Mouse (Mus musculus): ENCODE results near the gene D430041D05Rik. TPM values are rescaled to one million over a fixed set of nuclear protein-coding genes. Genes with fewer than 3 reads are reported as not detected.

D430041D05Rik gene
- polyA plus RNA-seq, 1 experiment from 2014 or later: 0.25 TPM

- 59% methylated on average over 17 of the region's 17 CpGs for WGBS
- no peak overlapping the region for H3K9ac ChIP-seq
- H3K4me3 ChIP-seq (replicated peaks): no peak overlapping the region
- ATAC-seq: peak; percentile 20; the same call in 1 of the 2 replicates
- H3K9me3 ChIP-seq: no peaks in the 10 kb centered on the region
- peak overlapping the region; percentile 4; the same call in 1 of the 2 replicates for H3K4me2 ChIP-seq (replicated peaks)
- no peaks in the 10 kb centered on the region for H3K27me3 ChIP-seq (replicated peaks)
- peaks cover 14% of the 10 kb centered on the region for H3K4me1 ChIP-seq (replicated peaks)
- H3K36me3 ChIP-seq: no peaks in the 10 kb centered on the region
- H3K27ac ChIP-seq: peak overlapping the region; percentile 55; the same call in 1 of the 2 replicates
These were observed 234.4 kb downstream of the D430041D05Rik start for GRCm38 (mm10) chr2:104176166-104176978.

GRCm38 (mm10) chr2:104175476-104176165, 235.2 kb downstream of the D430041D05Rik start:
- Histone ChIP-seq H3K27me3 (replicated peaks) (no peaks in the 10 kb centered on the region), H3K36me3 (no peaks in the 10 kb centered on the region), H3K4me1 (replicated peaks) (peaks cover 14% of the 10 kb centered on the region), H3K4me3 (replicated peaks) (no peak overlapping the region), H3K4me2 (replicated peaks) (no peak overlapping the region), H3K9me3 (no peaks in the 10 kb centered on the region), H3K27ac (no peak overlapping the region), H3K9ac (no peak overlapping the region)
- ATAC-seq: no peak
- 87% methylated on average over 9 of the region's 9 CpGs for WGBS

GRCm38 (mm10) chr2:104173431-104173830, 237.4 kb downstream of the D430041D05Rik start:
- no peaks in the 10 kb centered on the region for H3K36me3 ChIP-seq
- ATAC-seq: no peak
- peaks cover 14% of the 10 kb centered on the region for H3K4me1 ChIP-seq (replicated peaks)
- no peak overlapping the region for H3K4me2 ChIP-seq (replicated peaks)
- H3K9ac ChIP-seq: no peak overlapping the region
- H3K4me3 ChIP-seq (replicated peaks): no peak overlapping the region
- no peaks in the 10 kb centered on the region for H3K27me3 ChIP-seq (replicated peaks)
- H3K9me3 ChIP-seq: no peaks in the 10 kb centered on the region
- H3K27ac ChIP-seq: no peak overlapping the region
- WGBS: 89% methylated on average over 3 of the region's 3 CpGs

GRCm38 (mm10) chr2:104172695-104173348, 238.0 kb downstream of the D430041D05Rik start:
- peaks cover 14% of the 10 kb centered on the region for H3K4me1 ChIP-seq (replicated peaks)
- H3K4me3 ChIP-seq (replicated peaks): no peak overlapping the region
- 56% methylated on average over 11 of the region's 11 CpGs for WGBS
- no peaks in the 10 kb centered on the region for H3K27me3 ChIP-seq (replicated peaks)
- ATAC-seq: no peak
- H3K4me2 ChIP-seq (replicated peaks): no peak overlapping the region
- H3K36me3 ChIP-seq: no peaks in the 10 kb centered on the region
- H3K9me3 ChIP-seq: no peaks in the 10 kb centered on the region
- H3K27ac ChIP-seq: no peak overlapping the region
- no peak overlapping the region for H3K9ac ChIP-seq

- H3K36me3 ChIP-seq: no peaks in the 10 kb centered on the region
- H3K4me1 ChIP-seq (replicated peaks): no peaks in the 10 kb centered on the region
- H3K27me3 ChIP-seq (replicated peaks): no peaks in the 10 kb centered on the region
- 88% methylated on average over 17 of the region's 17 CpGs for WGBS
- no peak overlapping the region for H3K9ac ChIP-seq
- ATAC-seq: no peak
- H3K9me3 ChIP-seq: no peaks in the 10 kb centered on the region
- no peak overlapping the region for H3K27ac ChIP-seq
- H3K4me2 ChIP-seq (replicated peaks): no peak overlapping the region
- H3K4me3 ChIP-seq (replicated peaks): no peak overlapping the region
These were observed 242.5 kb downstream of the D430041D05Rik start for GRCm38 (mm10) chr2:104168186-104168896.

- H3K36me3 ChIP-seq: no peaks in the 10 kb centered on the region
- H3K27ac ChIP-seq: no peak overlapping the region
- H3K27me3 ChIP-seq (replicated peaks): no peaks in the 10 kb centered on the region
- no peak overlapping the region for H3K9ac ChIP-seq
- H3K4me3 ChIP-seq (replicated peaks): no peak overlapping the region
- no peaks in the 10 kb centered on the region for H3K9me3 ChIP-seq
- 93% methylated on average over 23 of the region's 23 CpGs for WGBS
- ATAC-seq: no peak
- no peaks in the 10 kb centered on the region for H3K4me1 ChIP-seq (replicated peaks)
- H3K4me2 ChIP-seq (replicated peaks): no peak overlapping the region
These were observed 243.0 kb downstream of the D430041D05Rik start for GRCm38 (mm10) chr2:104167765-104168164.

- Histone ChIP-seq H3K27ac (no peak overlapping the region), H3K36me3 (no peaks in the 10 kb centered on the region), H3K4me1 (replicated peaks) (no peaks in the 10 kb centered on the region), H3K4me2 (replicated peaks) (no peak overlapping the region), H3K9ac (no peak overlapping the region), H3K9me3 (no peaks in the 10 kb centered on the region), H3K27me3 (replicated peaks) (no peaks in the 10 kb centered on the region), H3K4me3 (replicated peaks) (no peak overlapping the region)
- 71% methylated on average over 2 of the region's 2 CpGs for WGBS
- ATAC-seq: no peak
These were observed 245.2 kb downstream of the D430041D05Rik start for GRCm38 (mm10) chr2:104165631-104166030.

GRCm38 (mm10) chr2:104163978-104164487, 246.8 kb downstream of the D430041D05Rik start:
- H3K4me3 ChIP-seq (replicated peaks): no peak overlapping the region
- ATAC-seq: no peak
- no peaks in the 10 kb centered on the region for H3K9me3 ChIP-seq
- H3K4me1 ChIP-seq (replicated peaks): no peaks in the 10 kb centered on the region
- no peak overlapping the region for H3K4me2 ChIP-seq (replicated peaks)
- H3K27me3 ChIP-seq (replicated peaks): no peaks in the 10 kb centered on the region
- no peak overlapping the region for H3K27ac ChIP-seq
- 88% methylated on average over 4 of the region's 4 CpGs for WGBS
- H3K9ac ChIP-seq: no peak overlapping the region
- H3K36me3 ChIP-seq: no peaks in the 10 kb centered on the region

GRCm38 (mm10) chr2:104163418-104163817, 247.4 kb downstream of the D430041D05Rik start:
- Histone ChIP-seq H3K4me3 (replicated peaks) (no peak overlapping the region), H3K9ac (no peak overlapping the region), H3K4me2 (replicated peaks) (no peak overlapping the region), H3K36me3 (no peaks in the 10 kb centered on the region), H3K9me3 (no peaks in the 10 kb centered on the region), H3K27me3 (replicated peaks) (no peaks in the 10 kb centered on the region), H3K27ac (no peak overlapping the region), H3K4me1 (replicated peaks) (no peaks in the 10 kb centered on the region)
- no peak for ATAC-seq
- 78% methylated on average over 7 of the region's 7 CpGs for WGBS

- no peaks in the 10 kb centered on the region for H3K27me3 ChIP-seq (replicated peaks)
- no peak overlapping the region for H3K4me2 ChIP-seq (replicated peaks)
- no peak overlapping the region for H3K4me3 ChIP-seq (replicated peaks)
- H3K9ac ChIP-seq: no peak overlapping the region
- no peak overlapping the region for H3K27ac ChIP-seq
- no peaks in the 10 kb centered on the region for H3K36me3 ChIP-seq
- no peaks in the 10 kb centered on the region for H3K9me3 ChIP-seq
- 73% methylated on average over 4 of the region's 4 CpGs for WGBS
- ATAC-seq: no peak
- H3K4me1 ChIP-seq (replicated peaks): no peaks in the 10 kb centered on the region
These were observed 253.0 kb downstream of the D430041D05Rik start for GRCm38 (mm10) chr2:104157831-104158230.

- H3K27ac ChIP-seq: no peak overlapping the region
These were observed 256.9 kb downstream of the D430041D05Rik start for GRCm38 (mm10) chr2:104153876-104154275.

GRCm38 (mm10) chr2:104153345-104153744, 257.5 kb downstream of the D430041D05Rik start:
- Histone ChIP-seq H3K27me3 (replicated peaks) (no peaks in the 10 kb centered on the region), H3K36me3 (no peaks in the 10 kb centered on the region), H3K27ac (no peak overlapping the region), H3K9me3 (no peaks in the 10 kb centered on the region), H3K4me1 (replicated peaks) (no peaks in the 10 kb centered on the region), H3K4me2 (replicated peaks) (no peak overlapping the region), H3K4me3 (replicated peaks) (no peak overlapping the region), H3K9ac (no peak overlapping the region)
- WGBS: 81% methylated on average over 4 of the region's 4 CpGs
- no peak for ATAC-seq

More at GRCm38 (mm10) chr2:104153876-104154275, 256.9 kb downstream of the D430041D05Rik start:
- WGBS: 88% methylated on average over 3 of the region's 3 CpGs
- H3K4me2 ChIP-seq (replicated peaks): no peak overlapping the region
- H3K4me1 ChIP-seq (replicated peaks): no peaks in the 10 kb centered on the region
- ATAC-seq: no peak
- H3K36me3 ChIP-seq: no peaks in the 10 kb centered on the region
- H3K27me3 ChIP-seq (replicated peaks): no peaks in the 10 kb centered on the region
- no peak overlapping the region for H3K9ac ChIP-seq
- no peak overlapping the region for H3K4me3 ChIP-seq (replicated peaks)
- no peaks in the 10 kb centered on the region for H3K9me3 ChIP-seq
